Mouse (Mus musculus) brain, embryonic 14.5 days (tissue): ENCODE data around the gene Syne2. TPM values are rescaled to one million over a fixed set of nuclear protein-coding genes. Genes with fewer than 3 reads are reported as not detected.

Experiments
- DNase-seq: peaks from one replicate; pipeline ENCODE4 v3.0.0-alpha.2; 2011; ENCODE audit warnings: low read depth
- CTCF ChIP-seq: fragments of 200-500 bp; IDR thresholded peaks from 2 replicates; pipeline ENCODE4 v1.5.1; 2012; ENCODE audit warnings: inconsistent platforms, mild to moderate bottlenecking, moderate library complexity, borderline replicate concordance; ENCODE audit not compliant: insufficient read depth, insufficient read length; ENCODE audit errors: extremely low read depth
- POLR2A ChIP-seq: fragments of 200-500 bp; IDR thresholded peaks from 2 replicates; pipeline ENCODE4 v1.6.1; 2012; ENCODE audit warnings: mild to moderate bottlenecking, inconsistent platforms, borderline replicate concordance; ENCODE audit not compliant: poor library complexity, insufficient read depth, insufficient read length, severe bottlenecking; ENCODE audit errors: extremely low read depth
- polyA plus RNA-seq: library from polyadenylated mRNA; depleted of rRNA; stranded (reverse); fragments of >200 nt; gene quantifications from 2 replicates; pipeline ENCODE4 v1.2.3, GENCODE M21; 2012

The Syne2 gene
- polyA plus RNA-seq, 1 experiment, result 72.9 TPM

DNA sequence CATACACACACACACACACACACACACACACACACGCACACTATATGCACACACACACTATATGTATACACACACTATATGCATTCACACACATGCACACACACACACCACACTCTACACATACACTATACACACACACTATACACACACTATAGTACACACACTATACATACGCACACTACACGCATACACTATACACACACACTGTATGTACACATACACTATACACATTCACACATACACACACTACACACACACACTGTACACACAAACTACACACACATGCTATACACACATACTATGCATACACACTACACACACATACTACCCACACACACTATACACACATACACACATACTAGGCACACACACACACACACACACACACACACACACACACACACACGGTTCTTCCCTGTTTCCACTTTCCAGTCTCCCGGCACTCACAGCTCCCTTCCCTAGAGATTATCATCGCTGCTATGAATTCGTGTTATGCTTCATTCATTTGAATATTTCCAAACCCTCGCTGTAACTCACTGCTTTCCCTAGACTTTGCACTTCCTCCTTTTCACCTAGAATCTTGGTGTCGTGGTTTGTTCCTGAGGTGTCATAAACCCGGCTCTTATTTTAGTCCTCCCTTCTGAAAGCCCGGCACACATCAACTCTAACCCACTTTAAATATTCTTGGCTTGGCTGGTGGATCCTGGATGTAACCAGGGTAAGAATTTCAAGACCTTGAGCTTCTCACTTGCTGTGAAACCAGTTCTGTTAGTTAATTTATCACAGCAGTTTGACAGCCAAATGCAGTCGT is 15.4 kb downstream of the Syne2 start:
- no peak for TF ChIP-seq CTCF
- no peak for DNase-seq

DNA sequence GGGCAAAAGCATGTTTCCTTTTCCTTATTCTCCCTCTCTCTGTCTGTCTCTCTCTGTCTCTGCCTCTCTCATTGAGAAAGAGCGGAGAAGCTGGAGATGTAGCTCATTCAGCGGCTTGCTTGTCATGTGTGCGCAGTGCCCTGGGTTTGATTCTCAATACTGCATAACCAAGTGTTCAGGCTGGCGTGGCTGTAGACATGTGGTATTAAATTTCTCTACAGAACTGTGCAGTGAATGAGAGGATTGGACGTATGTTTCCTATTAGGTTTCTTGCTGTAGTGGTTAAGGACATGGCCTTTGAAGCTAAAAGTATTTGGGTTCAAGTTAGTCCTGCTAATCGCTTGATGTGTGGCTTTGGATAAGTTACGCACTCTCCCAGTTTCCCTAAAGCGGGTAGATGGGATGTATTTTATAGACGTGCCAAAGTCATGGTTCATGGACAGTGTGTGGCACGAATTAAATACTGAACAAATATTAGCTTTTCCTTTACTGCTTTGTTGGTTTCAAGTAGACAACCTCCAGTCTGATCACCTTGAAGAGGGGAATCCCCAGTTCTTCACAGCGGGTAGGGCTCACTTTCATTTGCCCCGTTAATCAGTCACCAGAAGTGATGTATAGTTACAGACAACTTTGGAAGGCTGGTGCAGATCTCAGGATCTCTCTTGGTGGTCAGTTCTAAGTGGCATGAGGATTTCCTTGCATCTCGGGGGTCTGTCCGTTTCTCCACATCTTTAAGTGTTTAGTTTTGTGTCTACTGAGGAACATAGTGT is 16.2 kb downstream of the Syne2 start:
- TF ChIP-seq CTCF (no peak), POLR2A (no peak)
- DNase-seq, result no peak

DNA sequence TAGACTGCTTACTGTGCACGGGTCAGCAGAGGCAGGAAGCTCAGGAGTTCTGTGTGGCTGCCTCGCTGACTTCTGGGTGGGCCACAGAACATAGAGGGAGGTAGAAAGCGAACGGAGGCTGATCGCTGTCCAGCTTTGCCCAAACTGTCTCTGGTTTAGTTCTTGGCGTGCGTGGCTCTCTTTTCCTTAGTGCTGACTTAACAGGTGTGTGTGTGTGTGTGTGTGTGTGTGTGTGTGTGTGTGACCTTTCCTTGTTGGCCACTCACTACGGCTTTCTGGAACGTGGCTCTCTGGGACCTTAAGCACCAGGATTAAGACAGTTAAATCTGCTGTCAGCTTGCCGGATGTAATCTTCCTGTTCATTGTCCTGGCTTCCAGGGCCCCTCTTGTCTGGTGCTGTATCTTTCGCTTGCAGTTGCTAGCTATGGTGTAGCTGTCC is 18.6 kb downstream of the Syne2 start:
- DNase-seq, result no peak

DNA sequence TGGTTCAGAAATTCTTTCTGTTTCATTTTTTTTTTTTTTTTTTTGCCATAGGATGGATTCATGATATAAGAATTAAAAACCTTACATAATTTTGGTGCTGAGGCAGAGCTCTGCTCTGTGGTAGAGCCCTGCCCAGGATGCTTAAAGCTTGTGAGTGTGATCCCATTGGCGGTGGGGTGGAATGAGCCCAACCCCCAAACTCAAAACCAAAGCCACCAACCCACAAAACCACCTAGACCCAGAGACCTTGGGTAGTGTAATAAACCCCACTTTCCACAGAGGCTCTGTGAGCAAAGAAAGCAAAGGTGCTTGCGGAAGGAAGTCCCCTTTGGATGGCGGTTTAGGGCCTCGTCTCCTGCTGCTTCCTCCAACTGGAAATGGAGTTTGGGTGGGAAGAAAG is 19.5 kb downstream of the Syne2 start:
- no peak for TF ChIP-seq POLR2A
- no peak for TF ChIP-seq CTCF

More for the DNA sequence above, 18.6 kb downstream of the Syne2 start:
- no peak for TF ChIP-seq CTCF
- TF ChIP-seq POLR2A, result no peak

DNA sequence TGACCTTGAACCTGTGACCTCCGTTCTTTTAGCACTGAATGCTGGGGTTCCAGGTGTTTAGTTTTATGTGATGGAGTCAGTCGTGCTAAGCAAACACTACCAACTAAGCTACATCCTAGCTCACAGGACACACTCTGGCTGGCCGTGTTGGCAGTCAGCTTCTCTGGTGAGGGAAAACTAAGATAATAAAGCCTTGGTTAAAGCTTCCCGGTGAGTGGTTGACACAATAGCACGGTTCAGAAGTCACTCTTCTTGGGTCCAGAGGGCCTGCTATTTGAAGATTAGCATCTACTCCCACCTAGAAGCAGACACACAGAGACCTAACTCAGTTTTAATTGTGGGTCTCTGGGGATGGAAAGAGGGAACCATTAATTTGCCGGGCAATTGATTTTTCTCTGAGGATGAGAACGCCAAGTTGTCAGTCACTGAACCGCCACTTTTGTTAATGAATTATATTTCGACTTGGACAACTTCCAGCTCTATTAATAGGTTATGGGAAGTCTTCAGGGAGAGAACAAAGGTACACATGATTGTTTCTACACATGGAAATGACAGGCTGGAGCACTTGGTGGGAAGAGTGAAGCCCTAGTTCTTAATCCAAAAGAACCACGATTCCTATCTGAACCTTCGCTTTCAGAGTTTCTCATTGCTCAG is 21.3 kb downstream of the Syne2 start:
- TF ChIP-seq CTCF, result no peak
- TF ChIP-seq POLR2A, result no peak
- peak; percentile 73 for DNase-seq

More for the DNA sequence above, 19.5 kb downstream of the Syne2 start:
- DNase-seq, result no peak

DNA sequence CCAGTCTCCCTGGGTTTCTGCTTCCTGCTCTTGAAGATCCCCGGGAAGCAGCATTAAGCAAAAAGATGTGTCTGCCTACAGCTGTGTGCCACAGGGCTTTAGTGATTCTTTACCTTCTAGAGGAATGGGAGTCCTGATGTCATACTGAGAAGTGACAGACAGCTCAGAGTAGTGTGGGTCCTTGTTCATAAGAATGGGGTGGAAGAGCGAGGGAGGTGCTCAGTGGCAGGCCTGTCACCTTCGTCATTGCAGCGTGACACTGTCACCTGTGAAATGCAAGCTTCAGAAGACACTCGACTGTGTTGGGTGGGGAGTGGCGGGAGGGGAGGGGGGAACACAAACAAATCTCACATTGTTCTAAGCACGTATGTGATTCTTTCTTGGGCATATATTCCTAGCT is 23.2 kb downstream of the Syne2 start:
- TF ChIP-seq CTCF, result no peak
- no peak for TF ChIP-seq POLR2A
- DNase-seq, result no peak

DNA sequence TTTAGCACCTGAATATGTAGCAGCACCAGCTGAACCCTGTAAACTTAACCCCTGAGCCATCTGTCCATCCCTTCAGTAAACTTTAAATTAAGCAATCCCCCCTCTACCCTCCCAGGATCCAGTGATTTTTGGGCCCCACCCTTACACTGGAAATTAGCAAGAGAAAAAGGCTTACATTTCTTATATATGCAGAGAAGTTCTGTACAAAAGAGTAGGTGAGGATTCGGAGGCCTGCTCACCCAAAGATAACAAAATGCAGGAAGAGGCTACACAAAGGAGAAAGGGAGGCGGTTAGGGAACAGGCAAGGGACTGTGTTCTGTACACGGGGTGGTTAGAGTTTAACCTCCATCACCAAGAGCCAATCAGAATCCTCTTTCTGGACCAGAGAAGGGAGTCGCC is 26.4 kb downstream of the Syne2 start:
- no peak for DNase-seq

DNA sequence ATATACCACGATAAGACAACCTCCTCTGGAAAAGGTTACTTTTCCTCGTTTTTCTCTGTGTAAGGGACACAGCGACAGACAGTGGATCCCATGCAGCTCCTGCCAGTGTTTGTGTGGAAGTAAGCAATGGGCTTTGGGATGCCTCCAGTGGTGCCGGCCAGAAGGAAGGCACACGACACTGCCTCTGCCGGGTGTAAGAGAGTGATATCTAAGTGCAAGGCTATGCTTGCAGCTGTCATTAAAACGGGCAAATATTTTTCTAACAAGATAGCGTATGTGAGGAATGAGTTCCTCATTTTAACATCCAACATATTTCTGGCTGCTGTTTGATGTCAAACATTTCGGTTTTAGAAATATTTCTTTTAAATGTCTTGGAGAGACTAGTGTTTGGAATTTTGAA is 27.1 kb downstream of the Syne2 start:
- no peak for DNase-seq
- TF ChIP-seq CTCF (no peak), POLR2A (no peak)

More for the DNA sequence above, 26.4 kb downstream of the Syne2 start:
- TF ChIP-seq POLR2A (no peak), CTCF (no peak)

DNA sequence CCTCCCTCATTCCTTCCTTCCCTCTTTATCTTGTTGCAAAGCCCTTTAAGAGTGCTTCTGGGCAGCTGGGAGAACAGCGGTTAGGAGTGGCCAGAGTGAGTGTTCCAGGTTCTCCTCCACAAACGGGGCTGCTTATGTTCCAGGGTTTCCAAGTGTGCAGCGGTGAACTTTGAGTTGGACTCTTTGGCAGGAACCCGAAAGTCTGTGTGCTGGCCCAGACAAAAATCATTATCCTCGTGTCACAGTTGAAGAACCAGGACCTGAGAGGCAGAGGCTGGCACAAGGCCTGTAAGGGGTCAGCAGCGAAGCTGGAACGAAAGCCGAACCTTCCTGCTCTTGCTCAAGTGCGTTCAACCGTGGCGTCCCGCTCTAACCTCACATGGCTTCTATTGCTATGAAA is 28.6 kb downstream of the Syne2 start:
- no peak for DNase-seq
- no peak for TF ChIP-seq POLR2A
- no peak for TF ChIP-seq CTCF

DNA sequence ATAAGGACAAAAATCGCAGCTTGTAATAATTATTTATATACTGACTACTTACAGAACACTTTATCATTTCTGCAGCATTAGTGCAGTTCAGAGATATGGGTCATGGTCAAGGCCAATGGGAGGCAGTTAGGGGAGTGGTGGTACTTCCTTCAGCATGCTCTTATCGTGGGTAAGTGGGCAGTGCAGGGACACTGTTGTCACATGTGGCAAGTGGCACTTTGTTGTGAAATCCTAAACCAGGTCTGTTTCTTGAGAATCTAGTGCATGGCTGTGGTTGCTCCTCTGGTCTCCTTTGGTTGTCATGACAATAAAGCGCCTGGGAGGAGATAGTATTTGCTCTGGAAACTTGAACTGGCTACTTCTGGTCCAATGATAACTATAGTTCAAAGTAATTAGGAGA is 32.3 kb downstream of the Syne2 start:
- TF ChIP-seq POLR2A, result no peak
- TF ChIP-seq CTCF, result no peak
- DNase-seq, result no peak

DNA sequence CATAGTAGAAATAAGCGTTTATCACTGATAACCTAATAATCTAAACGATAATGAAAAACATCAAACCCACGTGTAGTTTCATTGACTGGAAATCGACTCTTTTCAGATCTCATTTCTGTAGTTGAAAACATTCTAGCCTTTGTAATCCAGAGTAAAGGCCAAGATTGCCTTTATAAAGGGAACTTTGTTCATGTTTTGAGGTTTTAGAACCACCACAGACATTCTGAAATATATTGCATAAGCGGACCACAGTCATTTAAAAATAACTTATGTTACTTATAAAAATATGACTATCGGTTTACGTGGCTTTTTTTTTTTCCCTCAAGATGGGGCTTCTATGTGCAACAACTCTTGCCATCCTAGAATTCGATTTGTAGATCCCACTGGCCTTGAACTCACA is 33.5 kb downstream of the Syne2 start:
- TF ChIP-seq POLR2A, result no peak
- no peak for DNase-seq
